Mouse (Mus musculus): ENCODE results near the gene Prnp.

DNA sequence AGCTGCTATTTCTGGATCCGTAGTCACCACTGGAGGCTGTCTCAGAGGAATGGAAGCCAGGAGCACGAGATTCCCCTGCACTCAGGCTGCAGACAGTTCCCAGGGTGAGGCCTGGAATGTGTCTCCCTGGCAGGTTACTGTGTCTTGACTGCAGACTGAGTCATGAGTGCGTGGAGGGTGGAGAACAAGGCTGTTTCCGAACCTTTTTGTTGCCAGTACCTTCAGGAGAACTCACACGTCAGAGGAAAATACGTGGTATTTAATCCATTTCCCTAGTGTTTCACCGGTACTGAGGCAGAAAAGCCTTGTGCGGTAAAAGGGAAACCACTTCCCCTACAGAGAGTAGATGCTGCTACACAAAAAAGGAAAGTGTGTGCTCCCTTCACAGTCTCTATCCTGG is 6.9 kb upstream of the Prnp start:
- no peak for TF ChIP-seq CTCF (IDR thresholded peaks at IDR 0.05; ENCODE audit: insufficient read depth, low read depth, low read length)
- TF ChIP-seq POLR2A (IDR thresholded peaks at IDR 0.05; ENCODE audit: insufficient read depth, low read depth, low read length) = no peak
